Mouse (Mus musculus): ENCODE results near the gene Krt1. TPM values are rescaled to one million over a fixed set of nuclear protein-coding genes. Genes with fewer than 3 reads are reported as not detected.

Krt1 gene
- polyA plus RNA-seq, 1 experiment: not detected

GRCm38 (mm10) chr15:101829441-101829840 lies 21.2 kb downstream of the Krt1 start:
- Histone ChIP-seq H3K27me3 (replicated peaks) (peaks cover 54% of the 10 kb centered on the region), H3K36me3 (replicated peaks; ENCODE audit: low read length) (no peaks in the 10 kb centered on the region), H3K4me3 (replicated peaks) (no peak overlapping the region), H3K4me1 (no peaks in the 10 kb centered on the region), H3K9me3 (no peaks in the 10 kb centered on the region)
- TF ChIP-seq FLI1 (IDR thresholded peaks at IDR 0.05; ENCODE audit: low read length): no peak
- TF ChIP-seq GATA1 (IDR thresholded peaks at IDR 0.05; ENCODE audit: borderline replicate concordance, low read length): no peak

GRCm38 (mm10) chr15:101821786-101822185 lies 28.8 kb downstream of the Krt1 start:
- H3K27me3 ChIP-seq (replicated peaks): peaks cover 42% of the 10 kb centered on the region
- H3K36me3 ChIP-seq (replicated peaks; ENCODE audit: low read length): no peaks in the 10 kb centered on the region
- no peaks in the 10 kb centered on the region for H3K4me1 ChIP-seq
- TF ChIP-seq FLI1 (IDR thresholded peaks at IDR 0.05; ENCODE audit: low read length) (no peak), GATA1 (IDR thresholded peaks at IDR 0.05; ENCODE audit: borderline replicate concordance, low read length) (no peak)
- H3K9me3 ChIP-seq: no peaks in the 10 kb centered on the region
- no peak overlapping the region for H3K4me3 ChIP-seq (replicated peaks)

- no peaks in the 10 kb centered on the region for H3K4me1 ChIP-seq
- H3K4me3 ChIP-seq (replicated peaks): no peak within 1 kb of the TSS
- TF ChIP-seq FLI1 (IDR thresholded peaks at IDR 0.05; ENCODE audit: low read length): no peak
- no peak for TF ChIP-seq GATA1 (IDR thresholded peaks at IDR 0.05; ENCODE audit: borderline replicate concordance, low read length)
- peaks cover 50% of the 10 kb centered on the region for H3K27me3 ChIP-seq (replicated peaks)
- H3K36me3 ChIP-seq (replicated peaks; ENCODE audit: low read length): no peaks in the 10 kb centered on the region
- no peaks in the 10 kb centered on the region for H3K9me3 ChIP-seq
These were observed 32.7 kb downstream of the Krt1 start, which contains the start of gene Krt2 for GRCm38 (mm10) chr15:101817875-101818274. TSS of gene Krt2 (minus strand) at chr15:101818169.

GRCm38 (mm10) chr15:101803052-101803822 lies 47.4 kb downstream of the Krt1 start:
- H3K4me3 ChIP-seq (replicated peaks): no peak overlapping the region
- TF ChIP-seq FLI1 (IDR thresholded peaks at IDR 0.05; ENCODE audit: low read length): no peak
- no peak for TF ChIP-seq GATA1 (IDR thresholded peaks at IDR 0.05; ENCODE audit: borderline replicate concordance, low read length)
- no peaks in the 10 kb centered on the region for H3K36me3 ChIP-seq (replicated peaks; ENCODE audit: low read length)
- no peaks in the 10 kb centered on the region for H3K4me1 ChIP-seq
- H3K27me3 ChIP-seq (replicated peaks): peaks cover 45% of the 10 kb centered on the region
- no peaks in the 10 kb centered on the region for H3K9me3 ChIP-seq

GRCm38 (mm10) chr15:101802296-101802835 lies 48.2 kb downstream of the Krt1 start, which contains the start of gene Krt73:
TSS of gene Krt73 (minus strand) at chr15:101802346.
- peaks cover 50% of the 10 kb centered on the region for H3K27me3 ChIP-seq (replicated peaks)
- TF ChIP-seq FLI1 (IDR thresholded peaks at IDR 0.05; ENCODE audit: low read length) (no peak), GATA1 (IDR thresholded peaks at IDR 0.05; ENCODE audit: borderline replicate concordance, low read length) (no peak)
- no peak within 1 kb of the TSS for H3K4me3 ChIP-seq (replicated peaks)
- H3K36me3 ChIP-seq (replicated peaks; ENCODE audit: low read length): no peaks in the 10 kb centered on the region
- no peaks in the 10 kb centered on the region for H3K9me3 ChIP-seq
- H3K4me1 ChIP-seq: no peaks in the 10 kb centered on the region

Other genes with a start within 250 kb of the Krt1 start
- not detected in 2 replicates for gene Gm5414, start 222.6 kb downstream of the Krt1 start, polyA plus RNA-seq (2012; ENCODE audit: insufficient read depth, low replicate concordance)
- gene Gm5478, start 203.4 kb downstream of the Krt1 start, polyA plus RNA-seq (2012; ENCODE audit: insufficient read depth, low replicate concordance): not detected in 2 replicates
- gene Krt6b, start 170.5 kb downstream of the Krt1 start, polyA plus RNA-seq (2012; ENCODE audit: insufficient read depth, low replicate concordance): not detected in 2 replicates
- gene Krt6a, start 156.5 kb downstream of the Krt1 start, polyA plus RNA-seq (2012; ENCODE audit: insufficient read depth, low replicate concordance): 0.03 TPM in 1 of 2 replicates, not detected in the other
- not detected in 2 replicates for gene Krt5, start 137.9 kb downstream of the Krt1 start, polyA plus RNA-seq (2012; ENCODE audit: insufficient read depth, low replicate concordance)
- gene Krt71, start 107.7 kb downstream of the Krt1 start, polyA plus RNA-seq (2012; ENCODE audit: insufficient read depth, low replicate concordance): not detected in 2 replicates
- not detected in 2 replicates for gene Krt72, start 64.3 kb downstream of the Krt1 start, polyA plus RNA-seq (2012; ENCODE audit: insufficient read depth, low replicate concordance)
- gene Krt73, start 48.4 kb downstream of the Krt1 start, polyA plus RNA-seq (2012; ENCODE audit: insufficient read depth, low replicate concordance): not detected in 2 replicates
- gene Krt2, start 32.6 kb downstream of the Krt1 start, polyA plus RNA-seq (2012; ENCODE audit: insufficient read depth, low replicate concordance): not detected in 2 replicates
- not detected in 2 replicates for gene Krt77, start 18.9 kb upstream of the Krt1 start, polyA plus RNA-seq (2012; ENCODE audit: insufficient read depth, low replicate concordance)
- gene Krt76, start 42.1 kb upstream of the Krt1 start, polyA plus RNA-seq (2012; ENCODE audit: insufficient read depth, low replicate concordance): not detected in 2 replicates
- not detected in 2 replicates for gene Krt4, start 73.9 kb upstream of the Krt1 start, polyA plus RNA-seq (2012; ENCODE audit: insufficient read depth, low replicate concordance)
- not detected in 2 replicates for gene Krt79, start 89.5 kb upstream of the Krt1 start, polyA plus RNA-seq (2012; ENCODE audit: insufficient read depth, low replicate concordance)
- not detected in 2 replicates for gene Krt78, start 103.5 kb upstream of the Krt1 start, polyA plus RNA-seq (2012; ENCODE audit: insufficient read depth, low replicate concordance)
- gene Krt8, start 153.7 kb upstream of the Krt1 start, polyA plus RNA-seq (2012; ENCODE audit: insufficient read depth, low replicate concordance): not detected in 2 replicates
- gene Krt18, start 177.4 kb upstream of the Krt1 start, polyA plus RNA-seq (2012; ENCODE audit: insufficient read depth, low replicate concordance): 0.06 TPM in 1 of 2 replicates, not detected in the other
- gene Eif4b, start 223.0 kb upstream of the Krt1 start, polyA plus RNA-seq (2012; ENCODE audit: insufficient read depth, low replicate concordance): 18.2 and 102 TPM in 2 replicates
- 0.43 TPM in 1 of 2 replicates, not detected in the other for gene Tns2, start 249.6 kb upstream of the Krt1 start, polyA plus RNA-seq (2012; ENCODE audit: insufficient read depth, low replicate concordance)

All from megakaryocyte, embryonic 14.5 days (primary cell).